Mouse (Mus musculus) midbrain, postnatal 0 days (tissue): ENCODE measurements at regions not wholly inside any gene's neighbourhood (a gene's known extent, or its start where the extent isn't known, plus 50 kb on each side); places are given as distances from the start of the nearest gene placed in this dataset.

Experiments used
- ATAC-seq: fragments of 200-750 bp; cut with Nextera tagmentation; 2 replicates; pipeline ENCODE4 v1.8.0; 2017; ENCODE audit warnings: moderate number of reproducible peaks, mild to moderate bottlenecking, moderate TSS enrichment, moderate library complexity; ENCODE audit not compliant: low FRiP score
- DNase-seq: peaks from one replicate; pipeline ENCODE4 v3.0.0-alpha.2; 2015; ENCODE audit warnings: low spot score
- H3K27ac ChIP-seq: fragments of 300-500 bp; sonication (generic); 2 replicates; pipeline ENCODE4 v1.5.1; 2014; ENCODE audit warnings: low read depth, mild to moderate bottlenecking, low read length, mixed read lengths
- H3K27me3 ChIP-seq: fragments of 300-500 bp; sonication (generic); 2 replicates; pipeline ENCODE4 v1.6.1; 2014; ENCODE audit warnings: low read length, control low read depth, mixed read lengths; ENCODE audit not compliant: insufficient read depth
- H3K36me3 ChIP-seq: fragments of 300-500 bp; sonication (generic); 2 replicates; pipeline ENCODE4 v1.6.1; 2014; ENCODE audit warnings: low read length, control low read depth, mixed read lengths; ENCODE audit not compliant: insufficient read depth
- H3K4me1 ChIP-seq: fragments of 300-500 bp; sonication (generic); 2 replicates; pipeline ENCODE4 v1.6.1; 2014; ENCODE audit warnings: mild to moderate bottlenecking, control low read depth, antibody characterized with exemption, low read length, mixed read lengths; ENCODE audit not compliant: insufficient read depth
- H3K4me2 ChIP-seq: fragments of 300-500 bp; sonication (generic); 2 replicates; pipeline ENCODE4 v1.6.1; 2014; ENCODE audit warnings: low read depth, mild to moderate bottlenecking, low read length, mixed read lengths; ENCODE audit not compliant: poor library complexity, severe bottlenecking
- H3K4me3 ChIP-seq: fragments of 300-500 bp; sonication (generic); 2 replicates; pipeline ENCODE4 v1.5.1; 2014; ENCODE audit warnings: low read depth, mild to moderate bottlenecking, low read length, moderate library complexity
- H3K9ac ChIP-seq: fragments of 300-500 bp; sonication (generic); replicated peaks from 2 replicates; pipeline ENCODE4 v1.6.1; 2014; ENCODE audit warnings: mild to moderate bottlenecking, low read length, moderate library complexity, mixed read lengths; ENCODE audit not compliant: poor library complexity, severe bottlenecking
- H3K9me3 ChIP-seq: fragments of 300-500 bp; sonication (generic); 2 replicates; pipeline ENCODE4 v1.6.1; 2016; ENCODE audit warnings: low read length, control low read depth
- CTCF ChIP-seq: IDR thresholded peaks from 2 replicates; pipeline ENCODE4 v1.5.1; 2016; ENCODE audit warnings: antibody characterized with exemption, mild to moderate bottlenecking
- WGBS: fragments of 180-500 bp; shearing (Covaris S2); extraction: QIAGEN DNeasy Blood & Tissue Kit; methylation state at CpG from one replicate; pipeline ENCODE4 v1.1.7; 2014; 5-methylcytosine and 5-hydroxymethylcytosine counted together

DNA sequence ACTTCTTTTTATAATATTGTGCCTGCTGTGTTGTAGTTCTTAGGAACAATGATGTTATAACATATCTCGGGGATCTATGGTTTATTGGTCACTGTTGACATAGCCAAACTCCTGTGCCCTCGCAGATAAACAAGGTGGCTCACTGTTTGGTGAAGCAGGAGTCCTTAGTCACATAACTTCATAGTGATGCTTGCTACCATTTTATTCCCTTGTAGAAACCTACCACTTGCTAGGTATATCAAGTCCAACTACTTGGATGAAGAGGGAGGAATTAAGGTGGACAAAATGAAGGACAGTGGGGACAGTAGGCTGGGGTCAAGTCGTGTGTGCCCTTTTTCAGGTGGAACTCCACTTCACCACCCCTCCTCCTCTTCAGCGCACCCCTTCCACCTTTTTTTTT, 146.7 kb upstream of the Bcl6 start:
- Histone ChIP-seq H3K9ac (no peak overlapping the region), H3K27me3 (no peaks in the 10 kb centered on the region), H3K27ac (no peak overlapping the region), H3K4me2 (no peak overlapping the region), H3K4me3 (no peak overlapping the region), H3K4me1 (no peaks in the 10 kb centered on the region), H3K36me3 (no peaks in the 10 kb centered on the region), H3K9me3 (no peaks in the 10 kb centered on the region)
- ATAC-seq: no peak
- no peak for DNase-seq
- 93% methylated on average over 4 of the region's 4 CpGs for WGBS
- no peak for TF ChIP-seq CTCF

DNA sequence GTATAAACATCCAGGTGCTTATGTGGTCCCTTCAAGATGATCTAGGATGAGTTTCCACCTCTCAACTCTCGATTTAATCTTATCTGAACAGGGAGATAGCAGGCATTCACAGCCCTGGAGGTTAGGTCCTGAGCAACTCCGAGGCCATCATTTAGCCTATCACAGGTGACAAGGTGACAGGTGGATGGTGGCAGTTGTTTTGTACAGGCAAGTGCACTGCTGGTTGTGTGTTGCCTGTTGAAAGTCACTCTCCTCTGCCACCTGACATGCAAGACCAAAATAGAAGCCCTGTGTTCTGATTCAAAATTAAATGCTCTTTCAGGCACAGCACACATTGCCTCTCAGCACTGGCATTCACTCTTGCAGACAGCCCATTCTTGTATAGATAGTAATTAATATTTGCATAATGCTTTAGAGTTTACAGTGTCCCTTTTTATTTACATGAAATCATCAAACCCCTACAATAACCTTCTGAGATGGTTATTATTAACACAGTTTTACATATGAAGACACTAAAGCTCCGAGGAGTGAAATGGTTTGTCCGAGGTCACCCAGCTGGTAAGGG, 145.9 kb upstream of the Bcl6 start:
- no peak for DNase-seq
- H3K27ac ChIP-seq: no peak overlapping the region
- H3K4me3 ChIP-seq: no peak overlapping the region
- no peak for ATAC-seq
- H3K9ac ChIP-seq: no peak overlapping the region
- 86% methylated on average over 4 of the region's 4 CpGs for WGBS
- no peaks in the 10 kb centered on the region for H3K9me3 ChIP-seq
- no peak for TF ChIP-seq CTCF
- H3K36me3 ChIP-seq: no peaks in the 10 kb centered on the region
- H3K4me1 ChIP-seq: no peaks in the 10 kb centered on the region
- no peaks in the 10 kb centered on the region for H3K27me3 ChIP-seq
- no peak overlapping the region for H3K4me2 ChIP-seq

DNA sequence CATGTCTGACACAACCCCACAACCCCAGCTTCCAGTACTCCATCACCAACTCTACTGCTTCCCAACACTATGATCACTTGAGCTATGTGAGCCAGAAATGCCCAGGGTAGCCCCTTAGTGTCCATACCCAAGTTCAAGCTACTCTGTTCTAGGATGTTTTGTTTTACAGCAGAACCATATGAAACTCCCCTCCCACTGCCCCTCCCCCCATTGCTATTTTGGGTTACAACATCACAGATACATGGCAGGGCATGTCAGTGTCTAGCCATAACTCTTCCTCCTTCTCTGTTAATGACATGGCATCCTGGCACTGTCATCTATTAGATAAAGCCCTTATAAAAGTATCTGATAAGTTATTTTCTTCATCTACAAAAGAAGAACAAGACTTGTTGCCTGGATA, 142.0 kb upstream of the Bcl6 start:
- no peak for TF ChIP-seq CTCF
- no peak for ATAC-seq

DNA sequence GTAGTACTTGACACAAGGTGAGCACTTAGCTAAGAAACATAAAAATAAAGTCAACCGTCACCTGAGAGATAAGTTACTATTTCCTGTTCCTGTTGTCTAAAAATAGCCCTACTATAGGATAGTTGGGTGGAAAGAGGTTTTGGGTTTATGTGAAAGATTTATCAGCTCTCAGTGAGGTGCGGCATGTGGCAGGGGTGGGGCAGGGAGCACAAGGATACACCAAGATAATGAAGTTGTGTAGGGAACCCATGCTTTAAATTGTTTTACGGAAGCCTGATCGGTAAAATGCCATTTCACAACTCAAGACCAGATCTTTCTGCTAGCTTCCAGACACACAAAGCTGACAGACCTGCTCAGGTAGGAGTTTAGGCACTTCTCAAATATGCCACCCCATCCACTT, 141.0 kb upstream of the Bcl6 start:
- H3K4me1 ChIP-seq: no peaks in the 10 kb centered on the region

More for the DNA sequence above, 142.0 kb upstream of the Bcl6 start:
- Histone ChIP-seq H3K27ac (no peak overlapping the region), H3K9me3 (no peaks in the 10 kb centered on the region), H3K9ac (no peak overlapping the region), H3K4me3 (no peak overlapping the region), H3K27me3 (no peaks in the 10 kb centered on the region), H3K4me2 (no peak overlapping the region), H3K36me3 (no peaks in the 10 kb centered on the region), H3K4me1 (no peaks in the 10 kb centered on the region)
- DNase-seq: no peak

DNA sequence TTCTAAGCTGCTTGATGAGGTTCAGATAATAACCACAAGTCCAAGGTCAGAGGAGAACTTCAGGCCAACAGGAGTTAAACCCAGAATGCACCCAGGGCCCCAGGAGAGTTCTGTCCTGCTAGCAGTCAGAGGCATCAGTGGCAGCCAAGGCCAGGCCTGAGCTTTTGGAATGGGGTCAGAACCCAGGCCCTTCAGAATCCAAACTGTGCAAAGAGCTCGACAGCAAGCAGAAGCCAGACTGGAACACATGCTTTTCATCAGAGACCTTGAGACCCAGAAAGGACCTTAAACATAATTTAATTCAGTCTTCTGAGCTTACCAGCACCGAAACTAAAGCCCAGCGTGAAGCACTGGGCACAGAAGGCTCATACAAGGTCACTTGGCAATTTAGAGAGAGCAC, 139.9 kb upstream of the Bcl6 start:
- WGBS: 34% methylated on average over 3 of the region's 3 CpGs

More for the DNA sequence above, 141.0 kb upstream of the Bcl6 start:
- Histone ChIP-seq H3K36me3 (no peaks in the 10 kb centered on the region), H3K4me3 (no peak overlapping the region), H3K27me3 (no peaks in the 10 kb centered on the region), H3K4me2 (no peak overlapping the region), H3K27ac (no peak overlapping the region), H3K9ac (no peak overlapping the region), H3K9me3 (no peaks in the 10 kb centered on the region)
- ATAC-seq (no peak), DNase-seq (no peak)
- WGBS: 98% methylated on average over 4 of the region's 4 CpGs
- no peak for TF ChIP-seq CTCF

DNA sequence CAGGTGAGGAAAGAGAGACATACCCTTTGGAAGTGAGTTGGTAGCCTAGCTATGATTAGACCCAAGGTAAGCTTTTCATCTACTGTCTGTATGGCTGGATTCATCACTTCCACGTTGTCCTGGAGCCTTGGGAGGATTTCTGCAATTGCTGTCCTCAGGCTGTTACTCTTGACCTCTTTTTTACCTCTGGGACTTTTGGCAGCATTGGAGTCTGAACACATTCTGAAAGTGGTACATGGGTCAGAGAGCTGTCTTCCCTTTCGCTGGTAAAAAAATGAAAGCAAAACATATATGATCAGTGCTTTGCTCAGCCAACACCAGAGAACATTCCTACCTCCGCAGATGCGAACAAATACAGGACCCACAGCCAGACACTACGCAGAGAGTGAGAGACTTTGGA, 136.1 kb upstream of the Bcl6 start:
- Histone ChIP-seq H3K4me2 (no peak overlapping the region), H3K4me1 (no peaks in the 10 kb centered on the region), H3K27me3 (no peaks in the 10 kb centered on the region; the same call in 1 of the 2 replicates), H3K9me3 (no peaks in the 10 kb centered on the region), H3K36me3 (no peaks in the 10 kb centered on the region), H3K9ac (no peak overlapping the region), H3K4me3 (no peak overlapping the region), H3K27ac (no peak overlapping the region)
- no peak for ATAC-seq
- 91% methylated on average over 5 of the region's 5 CpGs for WGBS
- DNase-seq: no peak
- TF ChIP-seq CTCF: no peak

More for the DNA sequence above, 139.9 kb upstream of the Bcl6 start:
- H3K36me3 ChIP-seq: no peaks in the 10 kb centered on the region
- H3K4me1 ChIP-seq: no peaks in the 10 kb centered on the region
- no peak overlapping the region for H3K27ac ChIP-seq
- no peaks in the 10 kb centered on the region for H3K27me3 ChIP-seq
- no peak for TF ChIP-seq CTCF
- ATAC-seq (no peak), DNase-seq (no peak)
- no peak overlapping the region for H3K4me3 ChIP-seq
- H3K9me3 ChIP-seq: no peaks in the 10 kb centered on the region
- no peak overlapping the region for H3K4me2 ChIP-seq
- H3K9ac ChIP-seq: no peak overlapping the region
